Mouse (Mus musculus) heart, postnatal 0 days (tissue): ENCODE measurements around the gene Tmem117. TPM values are rescaled to one million over a fixed set of nuclear protein-coding genes. Genes with fewer than 3 reads are reported as not detected.

ENCODE experiments used
- ATAC-seq: fragments of 200-750 bp; cut with Nextera tagmentation; 2 replicates; pipeline ENCODE4 v1.8.0; 2017; ENCODE audit warnings: low read depth, moderate number of reproducible peaks, moderate library complexity; ENCODE audit not compliant: insufficient read depth
- DNase-seq: peaks from one replicate; pipeline ENCODE4 v3.0.0-alpha.2; 2016; ENCODE audit warnings: low spot score
- H3K27ac ChIP-seq: fragments of 300-500 bp; sonication (generic); 2 replicates; pipeline ENCODE4 v1.5.1; 2014; ENCODE audit warnings: low read depth, mild to moderate bottlenecking
- H3K27me3 ChIP-seq: fragments of 300-500 bp; sonication (generic); 2 replicates; pipeline ENCODE4 v1.6.1; 2014; ENCODE audit warnings: low read length, mixed read lengths; ENCODE audit not compliant: control insufficient read depth, insufficient read depth
- H3K36me3 ChIP-seq: fragments of 300-500 bp; sonication (generic); replicated peaks from 2 replicates; pipeline ENCODE4 v1.6.1; 2014; ENCODE audit warnings: low read length, mixed read lengths; ENCODE audit not compliant: control insufficient read depth, insufficient read depth
- H3K4me1 ChIP-seq: fragments of 300-500 bp; sonication (generic); 2 replicates; pipeline ENCODE4 v1.6.1; 2014; ENCODE audit warnings: antibody characterized with exemption; ENCODE audit not compliant: control insufficient read depth, insufficient read depth
- H3K4me2 ChIP-seq: fragments of 300-500 bp; sonication (generic); 2 replicates; pipeline ENCODE4 v1.6.1; 2014; ENCODE audit warnings: low read depth, mild to moderate bottlenecking, low read length, moderate library complexity
- H3K4me3 ChIP-seq: fragments of 300-500 bp; sonication (generic); 2 replicates; pipeline ENCODE4 v1.5.1; 2014; ENCODE audit warnings: low read depth, low read length
- H3K9ac ChIP-seq: fragments of 300-500 bp; sonication (generic); replicated peaks from 2 replicates; pipeline ENCODE4 v1.6.1; 2014; ENCODE audit warnings: low read depth, low read length, mixed read lengths
- H3K9me3 ChIP-seq: fragments of 300-500 bp; sonication (generic); replicated peaks from 2 replicates; pipeline ENCODE4 v1.6.1; 2016; ENCODE audit warnings: low read length; ENCODE audit not compliant: control insufficient read depth
- CTCF ChIP-seq: IDR thresholded peaks from 2 replicates; pipeline ENCODE4 v1.5.1; 2016; ENCODE audit warnings: antibody characterized with exemption, control low read depth, low read depth
- EP300 ChIP-seq: IDR thresholded peaks from 2 replicates; pipeline ENCODE4 v1.6.1; 2016; ENCODE audit warnings: antibody characterized with exemption, low read depth
- WGBS: fragments of 180-500 bp; shearing (Covaris S2); extraction: QIAGEN DNeasy Blood & Tissue Kit; methylation state at CpG from one replicate; pipeline ENCODE4 v1.1.7; 2014; 5-methylcytosine and 5-hydroxymethylcytosine counted together
- polyA plus RNA-seq: library from polyadenylated mRNA; unstranded; fragments of >200 nt; fragmentation: Nextera tagmentation; extraction: Ambion mirVana; gene quantifications from 2 replicates; pipeline ENCODE4 v1.2.1, GENCODE M21; 2015
- total RNA-seq: library from RNA; depleted of rRNA; stranded (reverse); fragments of >200 nt; gene quantifications from 2 replicates; pipeline ENCODE4 v1.2.3, GENCODE M21; 2014; ENCODE audit warnings: low replicate concordance

Gene Tmem117
- total and polyA plus RNA-seq, 2 experiments from 2014 or later: 2.5 to 3.5 TPM

DNA sequence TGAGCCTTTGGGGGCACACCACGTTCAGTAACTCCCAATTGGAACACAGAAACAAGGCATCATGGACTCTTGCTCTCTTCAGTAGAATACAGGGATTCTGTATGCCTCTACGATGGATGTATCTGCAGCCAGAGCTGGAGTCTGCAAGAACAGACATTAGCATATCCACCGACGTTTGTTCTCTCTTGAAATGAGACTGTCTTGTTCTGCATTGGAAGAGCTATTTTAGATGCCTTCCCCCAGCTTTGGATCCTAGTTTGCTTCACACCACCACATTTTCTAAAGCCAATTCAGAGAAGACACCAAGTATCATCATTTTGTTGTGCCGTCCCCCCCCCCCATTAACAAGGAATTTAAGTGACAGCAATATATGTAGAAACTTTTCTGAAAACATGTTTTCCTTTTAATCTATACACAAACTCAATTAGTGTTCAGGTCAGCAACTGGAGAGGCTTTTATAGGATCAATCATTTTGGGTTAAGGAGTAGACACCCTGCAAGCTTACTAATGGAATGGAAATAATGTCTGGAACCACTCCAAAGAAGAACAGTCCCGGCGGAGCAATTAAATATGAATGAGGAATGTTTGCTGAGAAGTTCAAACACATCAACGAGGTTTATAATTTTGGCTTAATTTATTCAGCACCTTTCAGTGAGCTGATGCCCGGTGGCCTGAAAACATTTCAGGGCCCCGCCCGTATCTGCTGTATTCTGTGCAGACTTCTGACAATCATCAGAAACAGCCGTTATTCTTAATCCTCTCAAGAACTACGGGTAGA, 339.6 kb downstream of the Tmem117 start:
- Histone ChIP-seq H3K27ac (no peak overlapping the region), H3K9ac (no peak overlapping the region), H3K4me2 (no peak overlapping the region), H3K4me3 (no peak overlapping the region), H3K4me1 (no peaks in the 10 kb centered on the region), H3K9me3 (no peaks in the 10 kb centered on the region), H3K36me3 (no peaks in the 10 kb centered on the region), H3K27me3 (no peaks in the 10 kb centered on the region)
- ATAC-seq (no peak), DNase-seq (no peak)
- WGBS: 73% methylated on average over 13 of the region's 13 CpGs
- no peak for TF ChIP-seq CTCF
- no peak for TF ChIP-seq EP300

DNA sequence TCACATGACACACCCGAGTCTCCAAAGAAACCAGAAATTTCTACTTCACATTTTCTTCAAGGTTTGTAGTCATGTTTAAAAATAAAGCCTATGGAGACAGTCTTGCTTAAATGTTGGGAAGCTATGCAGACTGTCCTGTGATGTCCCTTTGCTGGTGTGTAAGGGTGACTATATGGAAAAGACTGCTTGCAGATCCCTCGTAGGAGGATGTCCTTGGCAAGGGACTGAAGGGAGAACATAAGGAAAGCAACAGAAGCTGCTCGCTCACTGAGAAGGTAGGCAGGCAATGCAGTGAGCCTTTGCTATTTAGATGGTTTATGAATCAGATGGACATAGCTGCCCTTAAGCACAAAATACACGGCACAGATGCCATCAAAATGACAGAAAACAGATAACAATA, 352.8 kb downstream of the Tmem117 start:
- WGBS: 78% methylated on average over 4 of the region's 4 CpGs
- TF ChIP-seq CTCF (no peak), EP300 (no peak)
- ATAC-seq (no peak), DNase-seq (no peak)
- no peak overlapping the region for H3K9ac ChIP-seq
- no peaks in the 10 kb centered on the region for H3K9me3 ChIP-seq
- H3K36me3 ChIP-seq: no peaks in the 10 kb centered on the region
- no peaks in the 10 kb centered on the region for H3K4me1 ChIP-seq
- no peak overlapping the region for H3K4me2 ChIP-seq
- H3K4me3 ChIP-seq: no peak overlapping the region
- no peaks in the 10 kb centered on the region for H3K27me3 ChIP-seq
- no peak overlapping the region for H3K27ac ChIP-seq

DNA sequence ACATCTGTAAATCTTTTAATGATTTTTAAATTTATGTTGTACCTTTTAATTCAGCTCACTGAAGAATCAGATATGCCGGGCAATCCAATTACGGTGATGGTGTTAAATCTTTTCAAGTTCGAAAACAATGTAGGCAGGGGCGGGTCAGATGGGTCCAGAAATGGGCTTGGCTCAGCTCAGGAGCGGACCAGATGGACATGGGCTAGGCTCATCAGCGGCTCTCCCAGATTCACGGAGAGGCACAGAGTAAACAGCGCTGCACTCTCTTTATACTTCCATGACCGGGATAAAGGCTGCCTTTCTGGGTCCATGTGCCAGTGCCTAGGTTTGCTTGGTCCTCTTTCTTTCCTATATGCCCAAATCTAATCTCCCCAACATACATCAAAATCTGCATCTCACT, 366.3 kb downstream of the Tmem117 start:
- ATAC-seq: no peak
- 88% methylated on average over 9 of the region's 9 CpGs for WGBS
- Histone ChIP-seq H3K9ac (no peak overlapping the region), H3K4me2 (no peak overlapping the region), H3K27ac (no peak overlapping the region), H3K27me3 (no peaks in the 10 kb centered on the region), H3K9me3 (no peaks in the 10 kb centered on the region), H3K36me3 (no peaks in the 10 kb centered on the region), H3K4me3 (no peak overlapping the region), H3K4me1 (no peaks in the 10 kb centered on the region)
- TF ChIP-seq EP300 (no peak), CTCF (no peak)
- no peak for DNase-seq

DNA sequence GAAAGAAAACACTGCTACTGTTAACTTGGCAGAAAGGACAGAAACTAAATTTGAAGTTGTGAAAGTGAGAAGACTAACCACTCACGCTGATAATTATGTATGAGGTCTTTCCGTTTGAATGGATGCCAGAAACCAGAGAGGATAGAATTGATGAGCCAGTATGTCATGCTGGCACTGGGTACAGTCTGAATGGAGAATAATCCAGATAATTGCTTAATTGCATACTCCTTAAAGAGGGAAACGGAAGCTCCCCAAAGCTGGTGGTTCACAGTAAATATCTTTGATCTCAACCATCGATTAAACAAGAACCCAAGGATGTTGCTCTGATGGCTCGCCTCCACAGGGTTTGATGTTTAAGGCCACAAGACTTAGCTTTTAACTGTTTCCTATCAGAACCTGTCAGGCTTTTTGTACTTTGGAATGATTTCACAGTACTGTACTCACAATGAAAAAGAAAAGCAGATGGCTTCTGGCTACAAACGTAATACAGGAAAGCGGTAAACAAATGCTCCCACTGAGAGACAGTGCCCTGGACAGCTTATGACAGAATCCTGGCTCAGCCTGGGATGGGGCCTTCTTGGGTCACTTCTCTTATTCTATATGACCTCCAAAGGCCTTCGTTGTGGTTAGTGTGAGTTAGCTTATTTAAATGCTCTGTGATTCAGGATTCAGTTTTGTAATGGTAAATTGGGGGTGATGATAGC, 376.2 kb downstream of the Tmem117 start:
- Histone ChIP-seq H3K27me3 (no peaks in the 10 kb centered on the region), H3K4me3 (no peak overlapping the region), H3K9ac (no peak overlapping the region), H3K4me1 (no peaks in the 10 kb centered on the region), H3K27ac (no peak overlapping the region), H3K4me2 (no peak overlapping the region), H3K36me3 (no peaks in the 10 kb centered on the region), H3K9me3 (no peaks in the 10 kb centered on the region)
- no peak for ATAC-seq
- WGBS: 73% methylated on average over 8 of the region's 8 CpGs
- TF ChIP-seq CTCF (no peak), EP300 (no peak)
- DNase-seq: no peak

- no peak for ATAC-seq
- DNase-seq: no peak
- no peaks in the 10 kb centered on the region for H3K36me3 ChIP-seq
- no peak overlapping the region for H3K27ac ChIP-seq
- H3K9ac ChIP-seq: no peak overlapping the region
- no peaks in the 10 kb centered on the region for H3K9me3 ChIP-seq
- no peak overlapping the region for H3K4me2 ChIP-seq
- no peak overlapping the region for H3K4me3 ChIP-seq
- no peaks in the 10 kb centered on the region for H3K4me1 ChIP-seq
- 53% methylated on average over 7 of the region's 7 CpGs for WGBS
- TF ChIP-seq EP300 (no peak), CTCF (no peak)
- no peaks in the 10 kb centered on the region for H3K27me3 ChIP-seq
These were observed 393.2 kb downstream of the Tmem117 start for GRCm38 (mm10) chr15:95022251-95022650.
